Mouse (Mus musculus) erythroblast, embryonic 14.5 days (primary cell): ENCODE measurements around the gene Slbp. TPM values are rescaled to one million over a fixed set of nuclear protein-coding genes. Genes with fewer than 3 reads are reported as not detected.

Source experiments
- H3K27me3 ChIP-seq: 2 replicates; pipeline ENCODE4 v1.6.1; 2012; ENCODE audit warnings: inconsistent platforms; ENCODE audit not compliant: control insufficient read depth
- H3K36me3 ChIP-seq: 2 replicates; pipeline ENCODE4 v1.6.1; 2012; ENCODE audit warnings: mild to moderate bottlenecking, inconsistent platforms; ENCODE audit not compliant: control insufficient read depth
- H3K4me1 ChIP-seq: 2 replicates; pipeline ENCODE4 v1.6.1; 2012; ENCODE audit warnings: inconsistent platforms; ENCODE audit not compliant: control insufficient read depth
- H3K4me3 ChIP-seq: replicated peaks from 2 replicates; pipeline ENCODE3; 2012; ENCODE audit warnings: moderate library complexity, mild to moderate bottlenecking, inconsistent platforms
- H3K9me3 ChIP-seq: 2 replicates; pipeline ENCODE4 v1.6.1; 2012; ENCODE audit warnings: low read length, inconsistent platforms, mixed read lengths; ENCODE audit not compliant: control insufficient read depth
- GATA1 ChIP-seq: IDR thresholded peaks from 2 replicates; pipeline ENCODE4 v1.6.1; 2012; ENCODE audit warnings: low read length, inconsistent platforms, mixed read lengths
- TAL1 ChIP-seq: IDR thresholded peaks from 3 replicates; pipeline ENCODE4 v1.6.1; 2012; ENCODE audit warnings: low read length, inconsistent platforms, mixed read lengths
- polyA plus RNA-seq: library from polyadenylated mRNA; stranded (reverse); fragments of >175 nt; gene quantifications from 2 replicates; pipeline ENCODE4 v1.2.3, GENCODE M21; 2012

Slbp gene
- polyA plus RNA-seq, 1 experiment: 94.3 TPM

GRCm38 (mm10) chr5:33640652-33641051, 11.7 kb downstream of the Slbp start:
- Histone ChIP-seq H3K4me1 (peaks cover 45% of the 10 kb centered on the region), H3K9me3 (no peaks in the 10 kb centered on the region), H3K4me3 (no peak overlapping the region), H3K27me3 (no peaks in the 10 kb centered on the region), H3K36me3 (peaks cover 96% of the 10 kb centered on the region)
- no peak for TF ChIP-seq TAL1
- no peak for TF ChIP-seq GATA1

GRCm38 (mm10) chr5:33638826-33639225, 13.5 kb downstream of the Slbp start:
- peaks cover 50% of the 10 kb centered on the region for H3K4me1 ChIP-seq
- no peaks in the 10 kb centered on the region for H3K27me3 ChIP-seq
- no peaks in the 10 kb centered on the region for H3K9me3 ChIP-seq
- H3K4me3 ChIP-seq: no peak overlapping the region
- H3K36me3 ChIP-seq: peaks cover 95% of the 10 kb centered on the region
- TF ChIP-seq GATA1: no peak
- no peak for TF ChIP-seq TAL1

- peaks cover 90% of the 10 kb centered on the region for H3K36me3 ChIP-seq
- H3K4me3 ChIP-seq: no peak overlapping the region
Measured at GRCm38 (mm10) chr5:33637606-33638350, 14.6 kb downstream of the Slbp start.

GRCm38 (mm10) chr5:33635361-33635760, 17.0 kb downstream of the Slbp start:
- Histone ChIP-seq H3K9me3 (no peaks in the 10 kb centered on the region), H3K36me3 (peaks cover 75% of the 10 kb centered on the region), H3K27me3 (no peaks in the 10 kb centered on the region), H3K4me1 (peaks cover 53% of the 10 kb centered on the region), H3K4me3 (no peak overlapping the region)
- no peak for TF ChIP-seq GATA1
- TF ChIP-seq TAL1: no peak

More at GRCm38 (mm10) chr5:33637606-33638350, 14.6 kb downstream of the Slbp start:
- H3K27me3 ChIP-seq: no peaks in the 10 kb centered on the region
- H3K4me1 ChIP-seq: peaks cover 44% of the 10 kb centered on the region
- TF ChIP-seq GATA1 (no peak), TAL1 (no peak)
- H3K9me3 ChIP-seq: no peaks in the 10 kb centered on the region

- Histone ChIP-seq H3K4me3 (no peak overlapping the region), H3K9me3 (no peaks in the 10 kb centered on the region), H3K36me3 (peaks cover 50% of the 10 kb centered on the region), H3K27me3 (no peaks in the 10 kb centered on the region), H3K4me1 (peaks cover 59% of the 10 kb centered on the region)
- TF ChIP-seq TAL1 (no peak), GATA1 (no peak)
Measured at GRCm38 (mm10) chr5:33632526-33632925, 19.8 kb downstream of the Slbp start.

- TF ChIP-seq TAL1 (no peak), GATA1 (no peak)
- no peaks in the 10 kb centered on the region for H3K9me3 ChIP-seq
- H3K4me3 ChIP-seq: peak overlapping the region; percentile 88
- peaks cover 31% of the 10 kb centered on the region for H3K36me3 ChIP-seq
- peaks cover 50% of the 10 kb centered on the region for H3K4me1 ChIP-seq
- no peaks in the 10 kb centered on the region for H3K27me3 ChIP-seq
Measured at GRCm38 (mm10) chr5:33630615-33631014, 21.8 kb downstream of the Slbp start.

- H3K36me3 ChIP-seq: peaks cover 31% of the 10 kb centered on the region
- no peaks in the 10 kb centered on the region for H3K9me3 ChIP-seq
- peaks cover 50% of the 10 kb centered on the region for H3K4me1 ChIP-seq
- H3K4me3 ChIP-seq: peak overlapping the region; percentile 88
- H3K27me3 ChIP-seq: no peaks in the 10 kb centered on the region
- no peak for TF ChIP-seq GATA1
- TF ChIP-seq TAL1: no peak
Measured at GRCm38 (mm10) chr5:33630061-33630460, 22.3 kb downstream of the Slbp start.

GRCm38 (mm10) chr5:33629301-33629987, 22.9 kb downstream of the Slbp start, which contains the start of the genes Fam53a and Gm9903:
Gene Fam53a, minus strand, starts transcription at chr5:33629635.
Gene Gm9903, plus strand, starts transcription at chr5:33629925.
- no peak for TF ChIP-seq TAL1
- TF ChIP-seq GATA1: no peak
- Histone ChIP-seq H3K27me3 (no peaks in the 10 kb centered on the region), H3K4me3 (peak within 1 kb of the TSS; percentile 88), H3K9me3 (no peaks in the 10 kb centered on the region), H3K36me3 (peaks cover 28% of the 10 kb centered on the region), H3K4me1 (peaks cover 49% of the 10 kb centered on the region)

GRCm38 (mm10) chr5:33628820-33629300, 23.5 kb downstream of the Slbp start:
- H3K4me3 ChIP-seq: peak overlapping the region; percentile 88
- H3K36me3 ChIP-seq: peaks cover 25% of the 10 kb centered on the region
- peaks cover 49% of the 10 kb centered on the region for H3K4me1 ChIP-seq
- no peaks in the 10 kb centered on the region for H3K9me3 ChIP-seq
- H3K27me3 ChIP-seq: no peaks in the 10 kb centered on the region
- no peak for TF ChIP-seq TAL1
- no peak for TF ChIP-seq GATA1
